Mouse (Mus musculus): Measurements from ENCODE around the gene Tdrd12.

The Tdrd12 gene

GRCm38 (mm10) chr7:35537562-35537961 lies at the start of gene Tdrd12:
Tdrd12 (minus strand) TSS chr7:35537745.
- in situ Hi-C loops (cut with MboI; ENCODE audit: unreplicated experiment in 2 of 2) = loop anchor here in 1 of 2 experiments (25.0 kb wide), 1 partner anchor 1825 kb away; no protein-coding TSS in a partner anchor

GRCm38 (mm10) chr7:35586906-35587445 lies 49.4 kb upstream of the Tdrd12 start:
- in situ Hi-C loops (cut with MboI; ENCODE audit: unreplicated experiment in 2 of 2) = loop anchor here in 1 of 2 experiments (25.0 kb wide), 1 partner anchor 1350 kb away; the partner anchor contains the start of gene Gpi1

GRCm38 (mm10) chr7:35586055-35586905 lies 48.7 kb upstream of the Tdrd12 start, which contains the start of gene Ankrd27:
Ankrd27 (plus strand) TSS chr7:35586244.
- in situ Hi-C loops (cut with MboI; ENCODE audit: unreplicated experiment in 2 of 2) = loop anchor here in 1 of 2 experiments (25.0 kb wide), 1 partner anchor 1349 kb away; the partner anchor contains the start of gene Gpi1

- in situ Hi-C loops (cut with MboI; ENCODE audit: unreplicated experiment in 2 of 2) = loop anchor here in 1 of 2 experiments (25.0 kb wide), 1 partner anchor 1348 kb away; the partner anchor contains the start of gene Gpi1
These were observed 47.9 kb upstream of the Tdrd12 start, which contains the start of gene Rgs9bp for GRCm38 (mm10) chr7:35585191-35586054. Rgs9bp (minus strand) TSS chr7:35585582.

- in situ Hi-C loops (cut with MboI; ENCODE audit: unreplicated experiment in 2 of 2) = loop anchor here in 1 of 2 experiments (25.0 kb wide), 1 partner anchor 1347 kb away; the partner anchor contains the start of gene Gpi1
These were observed 47.2 kb upstream of the Tdrd12 start for GRCm38 (mm10) chr7:35584786-35585190.

GRCm38 (mm10) chr7:35584068-35584785 lies 46.7 kb upstream of the Tdrd12 start:
- in situ Hi-C loops (cut with MboI; ENCODE audit: unreplicated experiment in 2 of 2) = loop anchor here in 1 of 2 experiments (25.0 kb wide), 1 partner anchor 1347 kb away; the partner anchor contains the start of gene Gpi1

GRCm38 (mm10) chr7:35583476-35584025 lies 46.0 kb upstream of the Tdrd12 start:
- in situ Hi-C loops (cut with MboI; ENCODE audit: unreplicated experiment in 2 of 2) = loop anchor here in 1 of 2 experiments (25.0 kb wide), 1 partner anchor 1346 kb away; the partner anchor contains the start of gene Gpi1

GRCm38 (mm10) chr7:35582719-35583118 lies 45.2 kb upstream of the Tdrd12 start:
- in situ Hi-C loops (cut with MboI; ENCODE audit: unreplicated experiment in 2 of 2) = loop anchor here in 1 of 2 experiments (25.0 kb wide), 1 partner anchor 1345 kb away; the partner anchor contains the start of gene Gpi1

- in situ Hi-C loops (cut with MboI; ENCODE audit: unreplicated experiment in 2 of 2) = loop anchor here in 1 of 2 experiments (10.0 to 25.0 kb wide), 2 partner anchors 1175 to 1343 kb away; partner anchors contain the start of gene Gpi1
These were observed 42.3 kb upstream of the Tdrd12 start for GRCm38 (mm10) chr7:35579849-35580248.

- in situ Hi-C loops (cut with MboI; ENCODE audit: unreplicated experiment in 2 of 2) = loop anchor here (10.0 to 25.0 kb wide), 2 partner anchors 534 to 1166 kb away; no protein-coding TSS in a partner anchor
These were observed 33.3 kb upstream of the Tdrd12 start for GRCm38 (mm10) chr7:35570883-35571282.

GRCm38 (mm10) chr7:35569724-35570123 lies 32.2 kb upstream of the Tdrd12 start:
- in situ Hi-C loops (cut with MboI; ENCODE audit: unreplicated experiment in 2 of 2) = loop anchor here (5.0 to 25.0 kb wide), 3 partner anchors 532 to 1165 kb away; no protein-coding TSS in a partner anchor

GRCm38 (mm10) chr7:35565965-35566364 lies 28.4 kb upstream of the Tdrd12 start:
- in situ Hi-C loops (cut with MboI; ENCODE audit: unreplicated experiment in 2 of 2) = loop anchor here (5.0 to 25.0 kb wide), 2 partner anchors 529 to 539 kb away; no protein-coding TSS in a partner anchor

- in situ Hi-C loops (cut with MboI; ENCODE audit: unreplicated experiment in 2 of 2) = loop anchor here (5.0 to 25.0 kb wide), 2 partner anchors 528 to 538 kb away; no protein-coding TSS in a partner anchor
These were observed 27.3 kb upstream of the Tdrd12 start for GRCm38 (mm10) chr7:35564872-35565271.

- in situ Hi-C loops (cut with MboI; ENCODE audit: unreplicated experiment in 2 of 2) = loop anchor here in 1 of 2 experiments (25.0 kb wide), 1 partner anchor 527 kb away; no protein-coding TSS in a partner anchor
These were observed 26.7 kb upstream of the Tdrd12 start for GRCm38 (mm10) chr7:35564067-35564865.

GRCm38 (mm10) chr7:35563071-35563470 lies 25.5 kb upstream of the Tdrd12 start:
- in situ Hi-C loops (cut with MboI; ENCODE audit: unreplicated experiment in 2 of 2) = loop anchor here in 1 of 2 experiments (25.0 kb wide), 1 partner anchor 526 kb away; no protein-coding TSS in a partner anchor

GRCm38 (mm10) chr7:35559838-35560237 lies 22.3 kb upstream of the Tdrd12 start:
- in situ Hi-C loops (cut with MboI; ENCODE audit: unreplicated experiment in 2 of 2) = loop anchor here (5.0 to 25.0 kb wide), 5 partner anchors 82 to 1165 kb away; partner anchors contain the start of genes Cep89 (in 1 of the 2), Faap24 (in 1 of the 2), Lsm14a (in 1 of the 2) and Pdcd5 (in 1 of the 2)

GRCm38 (mm10) chr7:35558681-35559080 lies 21.1 kb upstream of the Tdrd12 start:
- in situ Hi-C loops (cut with MboI; ENCODE audit: unreplicated experiment in 2 of 2) = loop anchor here (5.0 to 25.0 kb wide), 5 partner anchors 84 to 1164 kb away; partner anchors contain the start of genes Cep89 (in 1 of the 2), Faap24 (in 1 of the 2), Lsm14a (in 1 of the 2) and Pdcd5 (in 1 of the 2)

All from v-Abl transformed pro-B cells (cell line).